Mouse (Mus musculus): ENCODE data around the gene Foxp4.

DNA sequence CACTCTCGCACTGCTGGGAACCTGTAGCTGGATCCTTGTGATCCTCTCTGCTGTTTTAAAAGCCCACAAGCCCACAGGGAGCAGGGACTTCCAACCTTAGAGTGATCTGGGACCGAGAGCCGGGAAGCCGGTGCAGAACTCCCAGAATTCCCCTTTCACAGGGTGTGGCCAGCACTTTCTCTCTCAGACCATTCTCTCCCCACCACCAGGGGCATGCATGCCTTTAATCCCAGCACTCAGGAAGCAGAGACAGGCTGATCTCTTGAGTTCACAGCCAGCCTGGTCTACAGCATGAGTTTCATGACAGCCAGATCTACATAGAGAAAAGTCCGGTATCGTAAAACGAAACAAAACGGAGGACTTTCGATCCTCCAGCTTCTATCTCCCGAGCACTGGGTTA, 54.6 kb downstream of the Foxp4 start:
- TF ChIP-seq GATA1 (IDR thresholded peaks at IDR 0.05; ENCODE audit: borderline replicate concordance, low read length): no peak
- no peak for TF ChIP-seq CTCF (IDR thresholded peaks at IDR 0.05; ENCODE audit: low read depth, low read length)
- no peak for TF ChIP-seq POLR2AphosphoS5 (IDR thresholded peaks at IDR 0.05; ENCODE audit: insufficient replicate concordance, low read depth, low read length)
